Mouse (Mus musculus) activated CD4-positive, CD25-positive, alpha-beta regulatory T cell, adult 4 months (primary cell): Measurements from ENCODE around the gene Vmn2r21. TPM values are rescaled to one million over a fixed set of nuclear protein-coding genes. Genes with fewer than 3 reads are reported as not detected.
"Not testable (repeated sequence)": the region's sequence is repeated elsewhere in the genome, so short reads cannot be mapped to it uniquely, and the experiment has no call there.

Source experiments
- ATAC-seq: one replicate; pipeline ENCODE4 v1.8.0; 2017
- polyA plus RNA-seq, 2 experiments: library from polyadenylated mRNA; unstranded; fragments of 100-300 nt; shearing (Covaris generic); gene quantifications; one replicate each; pipeline ENCODE4 v1.2.1; 2017

Vmn2r21 gene
- not detected for polyA plus RNA-seq

- ATAC-seq: not testable (repeated sequence)
Measured at GRCm38 (mm10) chr6:123533306-123533705, at the start of gene Vmn2r21. TSS of gene Vmn2r21 (minus strand) at chr6:123533406.

GRCm38 (mm10) chr6:123574698-123575097 is 41.5 kb upstream of the Vmn2r21 start:
- ATAC-seq: not testable (repeated sequence)

- not testable (repeated sequence) for ATAC-seq
Measured at GRCm38 (mm10) chr6:123539755-123540154, 6.5 kb upstream of the Vmn2r21 start.

GRCm38 (mm10) chr6:123522263-123523011 is 10.8 kb downstream of the Vmn2r21 start:
- ATAC-seq: not testable (repeated sequence)

- not testable (repeated sequence) for ATAC-seq
Measured at GRCm38 (mm10) chr6:123473045-123473444, 60.2 kb downstream of the Vmn2r21 start.

- not testable (repeated sequence) for ATAC-seq
Measured at GRCm38 (mm10) chr6:123472458-123472987, 60.7 kb downstream of the Vmn2r21 start.

- ATAC-seq: not testable (repeated sequence)
Measured at GRCm38 (mm10) chr6:123468651-123469050, 64.6 kb downstream of the Vmn2r21 start.

Other genes with a start within 250 kb of the Vmn2r21 start
- not detected for gene Clec4e, start 243.5 kb downstream of the Vmn2r21 start, polyA plus RNA-seq
- gene Vmn2r19, start 225.1 kb downstream of the Vmn2r21 start, polyA plus RNA-seq: not detected
- gene Vmn2r20, start 115.3 kb downstream of the Vmn2r21 start, polyA plus RNA-seq: under 1 TPM in 1 of 2 experiments, not detected in 1; 0.04 TPM
- gene Vmn2r22, start 117.3 kb upstream of the Vmn2r21 start, polyA plus RNA-seq: not detected
- not detected for gene Vmn2r23, start 169.3 kb upstream of the Vmn2r21 start, polyA plus RNA-seq
- under 1 TPM in 1 of 2 experiments, not detected in 1; 0.09 TPM for gene Vmn2r24, start 245.5 kb upstream of the Vmn2r21 start, polyA plus RNA-seq